Mouse (Mus musculus) liver, embryonic 11.5 days (tissue): ENCODE results near the gene Doc2b. TPM values are rescaled to one million over a fixed set of nuclear protein-coding genes. Genes with fewer than 3 reads are reported as not detected.

Source experiments
- ATAC-seq: fragments of 200-750 bp; cut with Nextera tagmentation; replicated peaks from 2 replicates; pipeline ENCODE4 v1.8.0; 2017; ENCODE audit warnings: moderate number of reproducible peaks, mild to moderate bottlenecking, moderate TSS enrichment, moderate library complexity; ENCODE audit not compliant: low FRiP score
- DNase-seq: peaks from one replicate; pipeline ENCODE4 v3.0.0-alpha.2; 2017; ENCODE audit warnings: low spot score
- H3K27ac ChIP-seq: fragments of 300-500 bp; sonication (generic); 2 replicates; pipeline ENCODE4 v1.5.1; 2014; ENCODE audit warnings: mild to moderate bottlenecking, low read depth, low read length, control low read depth
- H3K27me3 ChIP-seq: fragments of 300-500 bp; sonication (generic); replicated peaks from 2 replicates; pipeline ENCODE4 v1.6.1; 2014; ENCODE audit warnings: low read length, mixed read lengths; ENCODE audit not compliant: control insufficient read depth, insufficient read depth
- H3K36me3 ChIP-seq: fragments of 300-500 bp; sonication (generic); 2 replicates; pipeline ENCODE4 v1.6.1; 2014; ENCODE audit warnings: mild to moderate bottlenecking, low read length, moderate library complexity, mixed read lengths; ENCODE audit not compliant: control insufficient read depth, insufficient read depth
- H3K4me1 ChIP-seq: fragments of 300-500 bp; sonication (generic); replicated peaks from 2 replicates; pipeline ENCODE4 v1.6.1; 2014; ENCODE audit warnings: low read length, mixed read lengths; ENCODE audit not compliant: control insufficient read depth, insufficient read depth
- H3K4me2 ChIP-seq: fragments of 300-500 bp; sonication (generic); 2 replicates; pipeline ENCODE4 v1.6.1; 2014; ENCODE audit warnings: mild to moderate bottlenecking, control low read depth, moderate library complexity
- H3K4me3 ChIP-seq: fragments of 300-500 bp; sonication (generic); 2 replicates; pipeline ENCODE4 v1.5.1; 2014; ENCODE audit warnings: low read depth, low read length, control low read depth
- H3K9ac ChIP-seq: fragments of 300-500 bp; sonication (generic); 2 replicates; pipeline ENCODE4 v1.6.1; 2014; ENCODE audit warnings: low read depth, low read length, control low read depth
- H3K9me3 ChIP-seq: fragments of 300-500 bp; sonication (generic); 2 replicates; pipeline ENCODE4 v1.6.1; 2016; ENCODE audit warnings: low read length, inconsistent platforms, mixed read lengths; ENCODE audit not compliant: control insufficient read depth
- WGBS: fragments of 180-500 bp; shearing (Covaris S2); extraction: QIAGEN DNeasy Blood & Tissue Kit; methylation state at CpG from one replicate; pipeline ENCODE4 v1.1.7; 2014; 5-methylcytosine and 5-hydroxymethylcytosine counted together
- polyA plus RNA-seq: library from polyadenylated mRNA; unstranded; fragments of >200 nt; fragmentation: Nextera tagmentation; extraction: Ambion mirVana; gene quantifications from 2 replicates; pipeline ENCODE4 v1.2.1, GENCODE M21; 2014

The Doc2b gene
- polyA plus RNA-seq, 1 experiment from 2014 or later = 0.10 TPM

DNA sequence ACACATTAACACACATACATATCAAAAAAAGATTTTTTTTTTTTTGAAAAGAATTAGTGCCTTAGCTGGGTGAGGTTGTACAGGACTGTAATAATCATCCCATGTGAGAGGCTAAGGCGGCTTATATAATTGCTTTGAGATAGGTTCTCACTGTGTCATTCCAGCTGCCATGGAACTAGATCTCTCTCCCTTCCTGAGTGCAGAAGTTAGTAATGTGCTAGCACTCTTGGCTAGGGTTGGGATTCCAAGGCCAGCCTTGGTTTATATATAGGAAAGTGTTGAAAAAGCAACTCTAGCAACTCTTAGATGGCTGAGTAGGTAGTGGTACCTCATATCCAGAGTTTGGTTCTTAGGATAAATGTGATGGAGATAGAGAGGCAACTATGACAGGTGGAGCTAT is 37.3 kb downstream of the Doc2b start:
- ATAC-seq = no peak
- H3K27ac ChIP-seq = no peak overlapping the region
- 91% methylated on average over 1 of the region's 1 CpGs for WGBS

DNA sequence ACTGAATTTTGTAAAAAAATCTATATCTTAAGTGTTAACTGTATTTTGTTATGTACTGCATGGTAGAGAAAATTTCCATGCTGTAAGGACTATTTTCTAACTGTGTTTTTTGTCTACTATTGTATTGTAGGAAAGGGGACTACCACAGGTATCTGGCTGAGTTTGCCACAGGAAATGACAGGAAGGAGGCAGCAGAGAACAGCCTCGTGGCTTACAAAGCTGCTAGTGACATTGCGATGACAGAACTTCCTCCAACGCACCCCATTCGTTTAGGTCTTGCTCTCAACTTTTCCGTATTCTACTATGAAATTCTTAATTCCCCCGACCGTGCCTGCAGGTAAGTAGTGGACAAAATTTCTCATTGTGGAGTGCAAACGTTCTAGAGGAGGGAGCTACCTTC is 39.2 kb downstream of the Doc2b start:
- Histone ChIP-seq H3K9me3 (no peaks in the 10 kb centered on the region), H3K27ac (no peak overlapping the region), H3K4me3 (no peak overlapping the region), H3K9ac (no peak overlapping the region), H3K4me1 (no peaks in the 10 kb centered on the region), H3K36me3 (peaks cover 39% of the 10 kb centered on the region), H3K4me2 (no peak overlapping the region), H3K27me3 (no peaks in the 10 kb centered on the region)
- no peak for DNase-seq
- 86% methylated on average over 8 of the region's 8 CpGs for WGBS
- no peak for ATAC-seq

More for the DNA sequence above, 37.3 kb downstream of the Doc2b start:
- H3K4me1 ChIP-seq = no peaks in the 10 kb centered on the region
- H3K9ac ChIP-seq = no peak overlapping the region
- no peaks in the 10 kb centered on the region for H3K9me3 ChIP-seq
- no peak overlapping the region for H3K4me3 ChIP-seq
- no peak overlapping the region for H3K4me2 ChIP-seq
- DNase-seq = no peak
- peaks cover 35% of the 10 kb centered on the region for H3K36me3 ChIP-seq
- H3K27me3 ChIP-seq = no peaks in the 10 kb centered on the region

DNA sequence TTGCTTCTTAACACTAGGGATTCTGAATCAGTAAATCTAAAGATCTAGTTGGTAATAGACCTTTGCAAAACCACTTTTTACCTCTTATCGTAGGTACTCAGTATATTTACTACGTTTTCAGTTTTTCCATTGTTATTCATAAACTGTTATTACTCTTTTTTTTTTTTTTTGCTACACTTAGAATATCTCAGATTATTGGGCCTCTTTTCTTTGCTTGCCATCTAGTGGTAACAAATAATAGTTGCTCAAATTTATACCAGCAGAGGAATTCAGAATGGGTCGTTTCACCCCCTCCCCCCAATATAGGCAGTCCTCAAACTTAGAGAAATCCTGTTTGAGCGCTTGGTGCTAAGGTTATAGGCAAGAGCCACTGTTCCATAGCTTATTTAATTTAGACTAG is 44.8 kb downstream of the Doc2b start:
- Histone ChIP-seq H3K27ac (no peak overlapping the region), H3K27me3 (no peaks in the 10 kb centered on the region), H3K4me2 (no peak overlapping the region), H3K36me3 (peaks cover 12% of the 10 kb centered on the region; the same call in 1 of the 2 replicates), H3K4me1 (peaks cover 11% of the 10 kb centered on the region), H3K9me3 (no peaks in the 10 kb centered on the region), H3K4me3 (no peak overlapping the region), H3K9ac (no peak overlapping the region)
- DNase-seq (no peak), ATAC-seq (no peak)
- 77% methylated on average over 4 of the region's 4 CpGs for whole genome bisulfite sequencing

DNA sequence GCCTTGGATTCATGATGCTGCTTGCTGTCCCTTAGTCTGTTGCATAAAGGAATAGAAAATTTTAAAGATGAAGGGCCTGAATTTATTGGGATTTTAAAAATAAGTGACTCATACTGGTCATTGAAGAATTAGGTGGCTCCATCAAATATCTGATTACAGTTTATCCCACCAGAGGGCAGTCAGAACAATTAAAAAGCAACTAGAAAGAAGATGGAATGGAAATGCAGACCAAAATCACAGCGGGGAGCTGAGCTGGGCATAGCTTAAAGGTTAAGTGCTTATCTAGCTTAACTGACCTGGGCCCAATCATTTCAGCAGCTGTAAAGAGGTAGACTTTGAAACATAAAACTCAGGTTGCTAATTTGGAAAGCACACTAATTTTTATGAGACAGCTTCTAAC is 45.3 kb downstream of the Doc2b start:
- DNase-seq (no peak), ATAC-seq (no peak)
- peaks cover 8% of the 10 kb centered on the region; the same call in 1 of the 2 replicates for H3K36me3 ChIP-seq
- H3K27me3 ChIP-seq = no peaks in the 10 kb centered on the region
- H3K9ac ChIP-seq = no peak overlapping the region
- WGBS = 85% methylated on average over 1 of the region's 1 CpGs
- no peak overlapping the region for H3K4me2 ChIP-seq
- peaks cover 11% of the 10 kb centered on the region for H3K4me1 ChIP-seq
- H3K9me3 ChIP-seq = no peaks in the 10 kb centered on the region
- H3K27ac ChIP-seq = no peak overlapping the region
- no peak overlapping the region for H3K4me3 ChIP-seq

DNA sequence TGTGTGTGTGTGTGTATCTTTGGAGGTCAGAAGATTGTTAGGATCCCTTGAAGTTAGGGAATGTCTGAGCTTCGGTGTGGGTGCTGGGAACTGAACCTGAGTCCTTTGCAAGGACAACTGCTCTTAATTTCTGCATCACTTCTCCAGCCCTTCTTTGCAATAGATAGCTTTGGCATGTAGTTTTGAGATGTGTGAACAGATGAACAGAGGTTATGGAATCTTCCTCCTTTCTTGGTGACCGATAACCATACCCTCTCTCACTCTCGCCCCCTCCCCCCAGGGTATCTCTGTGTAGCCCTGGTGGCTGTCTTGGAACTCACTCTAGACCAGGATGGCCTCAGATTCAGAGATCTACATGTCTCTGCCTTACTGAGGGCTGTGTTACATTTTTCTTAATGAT is 51.1 kb downstream of the Doc2b start:
- ATAC-seq (no peak), DNase-seq (no peak)
- Histone ChIP-seq H3K36me3 (peaks cover 12% of the 10 kb centered on the region; the same call in 1 of the 2 replicates), H3K4me3 (no peak overlapping the region), H3K27me3 (no peaks in the 10 kb centered on the region), H3K9me3 (no peaks in the 10 kb centered on the region), H3K27ac (no peak overlapping the region), H3K9ac (no peak overlapping the region), H3K4me1 (peaks cover 24% of the 10 kb centered on the region), H3K4me2 (no peak overlapping the region)
- 85% methylated on average over 3 of the region's 3 CpGs for WGBS

DNA sequence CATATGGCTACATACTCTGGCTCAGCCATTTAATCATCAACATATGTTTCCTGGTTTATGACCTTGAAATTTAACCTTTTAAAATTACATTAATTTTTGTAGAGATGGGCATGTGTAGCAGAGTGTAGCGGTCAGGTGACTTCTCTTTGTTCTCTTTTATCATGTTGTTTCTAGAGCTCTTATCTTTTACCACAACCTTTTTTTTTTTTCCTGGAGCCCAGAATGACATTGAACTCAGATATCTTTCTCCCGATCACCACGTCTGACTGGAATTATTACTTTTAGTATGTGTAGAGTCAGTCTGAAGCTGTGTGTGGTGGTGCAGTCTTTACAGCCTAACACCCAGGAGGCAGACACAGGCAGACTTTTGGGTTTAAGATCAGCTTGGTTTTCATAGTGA is 54.2 kb downstream of the Doc2b start:
- no peak for DNase-seq
- Histone ChIP-seq H3K36me3 (peaks cover 22% of the 10 kb centered on the region; the same call in 1 of the 2 replicates), H3K27me3 (no peaks in the 10 kb centered on the region), H3K9me3 (no peaks in the 10 kb centered on the region), H3K9ac (no peak overlapping the region), H3K4me1 (peaks cover 24% of the 10 kb centered on the region), H3K4me3 (no peak overlapping the region), H3K4me2 (no peak overlapping the region), H3K27ac (no peak overlapping the region)
- WGBS = 52% methylated on average over 3 of the region's 3 CpGs
- ATAC-seq = no peak

DNA sequence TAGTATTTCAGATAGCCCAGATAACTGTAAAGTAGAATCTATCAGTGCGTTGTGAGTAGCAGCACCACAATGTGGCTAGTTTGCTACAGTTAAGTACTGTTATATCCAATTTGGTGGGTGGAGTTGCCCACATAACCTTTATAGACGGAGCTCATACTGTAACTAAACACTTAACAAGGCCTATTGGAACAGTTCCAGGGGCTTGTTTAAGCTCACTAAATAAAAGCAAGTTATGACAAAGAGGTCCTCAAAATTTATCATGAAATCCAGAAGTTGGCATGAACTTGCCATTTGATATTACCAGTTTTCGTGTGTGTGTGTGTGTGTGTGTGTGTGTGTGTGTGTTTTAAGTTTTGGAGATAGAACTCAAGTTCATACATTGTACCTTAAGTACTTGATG is 55.6 kb downstream of the Doc2b start:
- 76% methylated on average over 3 of the region's 3 CpGs for WGBS
- peaks cover 29% of the 10 kb centered on the region for H3K4me1 ChIP-seq
- H3K4me2 ChIP-seq = no peak overlapping the region
- DNase-seq = no peak
- H3K36me3 ChIP-seq = peaks cover 22% of the 10 kb centered on the region; the same call in 1 of the 2 replicates
- no peak for ATAC-seq
- no peak overlapping the region for H3K27ac ChIP-seq
- no peaks in the 10 kb centered on the region for H3K9me3 ChIP-seq
- no peaks in the 10 kb centered on the region for H3K27me3 ChIP-seq
- no peak overlapping the region for H3K9ac ChIP-seq
- H3K4me3 ChIP-seq = no peak overlapping the region

DNA sequence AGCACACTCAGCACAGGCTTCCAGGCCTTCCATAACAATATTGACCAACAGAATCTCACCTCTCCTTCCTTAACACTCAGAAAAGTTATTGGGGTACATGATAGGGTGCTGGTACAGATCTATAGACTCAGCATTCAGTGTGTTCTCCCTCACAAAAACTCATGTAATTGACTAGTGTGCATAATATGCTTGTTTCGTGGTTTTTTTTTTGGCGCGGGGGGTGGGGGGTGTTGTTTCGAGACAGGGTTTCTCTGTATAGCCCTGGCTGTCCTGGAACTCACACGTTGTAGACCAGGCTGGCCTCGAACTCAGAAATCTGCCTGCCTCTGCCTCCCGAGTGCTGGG is 57.4 kb downstream of the Doc2b start:
- no peak overlapping the region for H3K4me2 ChIP-seq
- no peak for DNase-seq
- no peaks in the 10 kb centered on the region for H3K27me3 ChIP-seq
- H3K9ac ChIP-seq = no peak overlapping the region
- H3K4me3 ChIP-seq = no peak overlapping the region
- no peak overlapping the region for H3K27ac ChIP-seq
- H3K36me3 ChIP-seq = peaks cover 20% of the 10 kb centered on the region; the same call in 1 of the 2 replicates
- H3K4me1 ChIP-seq = peaks cover 34% of the 10 kb centered on the region
- H3K9me3 ChIP-seq = no peaks in the 10 kb centered on the region
- ATAC-seq = no peak
- WGBS = 90% methylated on average over 7 of the region's 7 CpGs

DNA sequence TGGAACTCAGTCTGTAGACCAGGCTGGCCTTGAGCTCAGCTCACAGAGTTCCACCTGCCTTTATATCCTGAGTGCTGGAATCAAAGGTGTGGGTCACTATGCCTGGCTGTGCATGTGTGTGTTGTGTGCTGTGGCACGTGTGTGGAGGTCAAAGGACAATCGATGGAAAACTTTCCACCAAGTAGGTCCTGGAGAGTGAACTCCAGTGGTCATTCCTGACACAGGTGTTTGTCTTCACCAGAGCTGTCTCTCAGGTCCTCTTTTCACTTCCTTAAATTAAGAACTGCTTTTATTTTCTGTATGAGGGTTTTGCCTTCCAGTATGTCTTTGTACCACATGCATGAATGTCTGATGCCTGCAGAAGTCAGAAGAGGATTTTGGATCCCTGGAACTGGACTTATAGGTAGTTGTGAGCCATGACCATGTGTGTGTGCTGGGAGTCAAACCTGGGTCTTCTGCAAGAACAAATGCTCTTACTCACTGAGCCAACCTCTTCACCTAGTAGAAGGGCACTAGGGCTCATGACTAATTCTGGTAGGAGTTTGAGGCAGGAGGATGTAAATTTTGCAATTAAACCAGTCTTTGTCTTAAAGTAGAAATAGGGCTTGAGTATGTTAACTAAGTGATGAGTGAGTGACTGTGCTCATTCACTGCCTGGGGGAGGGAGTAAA is 57.9 kb downstream of the Doc2b start:
- 83% methylated on average over 2 of the region's 2 CpGs for WGBS
- Histone ChIP-seq H3K27ac (no peak overlapping the region), H3K4me3 (no peak overlapping the region), H3K4me1 (peaks cover 34% of the 10 kb centered on the region), H3K4me2 (no peak overlapping the region), H3K9ac (no peak overlapping the region), H3K36me3 (peaks cover 19% of the 10 kb centered on the region; the same call in 1 of the 2 replicates), H3K9me3 (no peaks in the 10 kb centered on the region), H3K27me3 (no peaks in the 10 kb centered on the region)
- DNase-seq = no peak
- no peak for ATAC-seq
